Mouse (Mus musculus) kidney, adult 2 months (tissue): Measurements from ENCODE around the gene Tsfm.

Source experiments
- CTCF ChIP-seq: fragments of 200-500 bp; conservative IDR thresholded peaks from 2 replicates; pipeline ENCODE4 v1.5.1; 2011; ENCODE audit warnings: low read depth, mild to moderate bottlenecking, control low read depth, low read length, moderate library complexity, mixed read lengths; ENCODE audit not compliant: insufficient read depth, insufficient read length
- POLR2A ChIP-seq: fragments of 200-500 bp; IDR thresholded peaks from one replicate; pipeline ENCODE4 v1.6.1; 2011; ENCODE audit warnings: low read depth, low read length, control low read depth

- TF ChIP-seq CTCF: no peak
- no peak for TF ChIP-seq POLR2A
Measured at GRCm38 (mm10) chr10:127075651-127076050, 45.0 kb upstream of the Tsfm start.
